Mouse (Mus musculus): Measurements from ENCODE around the gene Amfr.
A peak's percentile ranks its signal among the peaks of the same experiment; 100 is the strongest.
"Not testable (repeated sequence)": the region's sequence is repeated elsewhere in the genome, so short reads cannot be mapped to it uniquely, and the experiment has no call there.

The Amfr gene

GRCm38 (mm10) chr8:94012013-94012951 is at the start of gene Amfr:
Gene Amfr, minus strand, starts transcription at chr8:94012842.
- peak; percentile 55 for DNase-seq

GRCm38 (mm10) chr8:94057157-94057854 is 44.7 kb upstream of the Amfr start:
- DNase-seq = no peak

GRCm38 (mm10) chr8:94052696-94053095 is 40.1 kb upstream of the Amfr start:
- DNase-seq = no peak

GRCm38 (mm10) chr8:94047845-94048244 is 35.2 kb upstream of the Amfr start:
- DNase-seq = no peak

GRCm38 (mm10) chr8:94037806-94038205 is 25.2 kb upstream of the Amfr start:
- peak; percentile 11 for DNase-seq

GRCm38 (mm10) chr8:94036944-94037524 is 24.4 kb upstream of the Amfr start, which contains the start of the genes Nudt21 and Ogfod1:
Gene Nudt21, minus strand, starts transcription at chr8:94037031.
Gene Ogfod1, plus strand, starts transcription at chr8:94037198.
- DNase-seq = peak; percentile 97

- not testable (repeated sequence) for DNase-seq
Measured at GRCm38 (mm10) chr8:94036541-94036940, 23.9 kb upstream of the Amfr start.

- no peak for DNase-seq
Measured at GRCm38 (mm10) chr8:94035200-94035599, 22.6 kb upstream of the Amfr start.

- DNase-seq = no peak
Measured at GRCm38 (mm10) chr8:94033601-94034000, 21.0 kb upstream of the Amfr start.

- no peak for DNase-seq
Measured at GRCm38 (mm10) chr8:94029701-94030100, 17.1 kb upstream of the Amfr start.

- no peak for DNase-seq
Measured at GRCm38 (mm10) chr8:94023916-94024315, 11.3 kb upstream of the Amfr start.

- no peak for DNase-seq
Measured at GRCm38 (mm10) chr8:94013026-94013612, 477 bp upstream of the Amfr start.

- peak; percentile 11 for DNase-seq
Measured at GRCm38 (mm10) chr8:94011076-94012012, 1.3 kb downstream of the Amfr start.

GRCm38 (mm10) chr8:94010101-94010705 is 2.4 kb downstream of the Amfr start:
- no peak for DNase-seq

GRCm38 (mm10) chr8:94009243-94009845 is 3.3 kb downstream of the Amfr start:
- no peak for DNase-seq

GRCm38 (mm10) chr8:94004139-94004538 is 8.5 kb downstream of the Amfr start:
- DNase-seq = no peak

GRCm38 (mm10) chr8:93998961-93999360 is 13.7 kb downstream of the Amfr start:
- DNase-seq = no peak

GRCm38 (mm10) chr8:93989739-93990138 is 22.9 kb downstream of the Amfr start:
- DNase-seq = no peak

GRCm38 (mm10) chr8:93984731-93985130 is 27.9 kb downstream of the Amfr start:
- DNase-seq = no peak

GRCm38 (mm10) chr8:93983827-93984226 is 28.8 kb downstream of the Amfr start:
- no peak for DNase-seq

GRCm38 (mm10) chr8:93981679-93982215 is 30.9 kb downstream of the Amfr start:
- no peak for DNase-seq
